Mouse (Mus musculus): ENCODE results near the gene Zbed3.

DNA sequence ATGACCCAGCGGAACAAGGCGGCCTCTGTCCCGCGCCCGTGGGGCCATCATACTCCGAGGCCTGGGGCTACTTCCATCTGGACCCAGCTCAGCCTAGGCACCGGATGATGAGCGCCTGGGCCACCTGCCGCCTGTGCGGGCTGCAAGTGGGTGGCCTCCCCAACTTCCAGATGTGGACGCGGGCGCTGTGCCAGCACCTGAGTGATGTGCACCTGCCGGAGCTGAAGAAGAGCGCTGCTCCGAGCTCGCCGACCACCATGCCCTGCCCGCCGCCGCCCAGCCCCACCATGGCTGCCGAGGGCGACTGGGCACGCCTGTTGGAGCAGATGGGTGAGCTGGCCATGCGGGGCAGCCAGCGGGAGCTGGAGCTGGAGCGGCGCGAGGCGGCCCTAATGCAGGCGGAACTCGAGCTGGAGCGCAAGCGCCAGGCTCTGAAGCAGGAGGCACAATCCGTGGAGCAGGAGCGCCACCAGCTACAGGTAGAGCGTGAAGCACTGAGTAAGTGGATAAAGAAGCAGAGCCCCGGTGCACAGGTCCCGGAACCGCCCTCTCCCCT lies 12.8 kb downstream of the Zbed3 start:
- TF ChIP-seq USF1 (IDR thresholded peaks at IDR 0.05; ENCODE audit: low read depth) = no peak
- no peak for TF ChIP-seq POLR2A (IDR thresholded peaks at IDR 0.05; ENCODE audit: insufficient read length, low read depth)
- TF ChIP-seq REST (IDR thresholded peaks at IDR 0.05; ENCODE audit: insufficient read depth, insufficient read length) = no peak
- TF ChIP-seq TCF12 (IDR thresholded peaks at IDR 0.05; ENCODE audit: insufficient read depth, poor library complexity, severe bottlenecking) = no peak

Data from myocyte (in vitro differentiated cells).